Mouse (Mus musculus) lung, postnatal 25 days (tissue): ENCODE measurements at regions not wholly inside any gene's neighbourhood (a gene's known extent, or its start where the extent isn't known, plus 50 kb on each side); places are given as distances from the start of the nearest gene placed in this dataset.
A peak's percentile ranks its signal among the peaks of the same experiment; 100 is the strongest.

Experiments
- DNase-seq: peaks from one replicate; pipeline ENCODE4 v3.0.0; 2022; ENCODE audit warnings: low spot score

DNA sequence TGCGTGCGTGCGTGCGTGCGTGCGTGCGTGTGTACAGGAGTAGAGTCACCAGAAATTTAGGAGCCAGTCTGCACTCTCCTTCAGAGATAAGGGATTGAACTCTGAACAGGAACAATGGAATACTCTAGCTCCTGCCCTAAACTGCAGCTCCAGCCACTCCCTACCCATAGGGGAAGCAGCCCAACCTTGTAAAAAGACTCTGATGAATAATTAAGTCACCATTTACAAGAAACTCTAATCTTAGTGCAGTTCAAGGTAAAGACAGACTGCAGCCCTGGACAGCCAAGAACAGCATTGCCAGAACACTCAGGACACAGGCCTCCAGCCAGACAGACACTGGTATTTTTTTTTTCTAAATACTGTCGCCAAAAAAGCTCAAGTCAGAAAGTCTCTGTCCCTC, 198.9 kb upstream of the Trib2 start:
- no peak for DNase-seq

DNA sequence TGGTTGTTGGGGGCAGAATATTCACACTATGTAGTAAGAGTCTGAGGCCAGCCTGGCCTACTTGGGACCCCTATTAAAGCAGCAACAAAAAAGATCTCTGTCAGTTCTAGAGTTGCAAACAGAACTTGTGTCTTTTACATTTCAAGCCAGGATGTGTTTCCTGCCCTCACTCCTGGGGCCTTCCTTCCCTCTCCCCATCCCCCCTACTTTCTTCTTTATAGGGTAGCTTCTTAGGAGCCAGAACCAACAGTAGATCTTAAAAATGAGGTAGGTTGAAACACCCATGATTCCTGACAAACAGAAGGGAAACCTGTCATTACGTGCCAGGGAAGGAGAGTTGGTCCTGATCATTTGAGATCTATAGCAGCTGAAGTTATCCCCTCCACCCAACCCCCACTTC, 198.0 kb upstream of the Trib2 start:
- DNase-seq, result no peak

DNA sequence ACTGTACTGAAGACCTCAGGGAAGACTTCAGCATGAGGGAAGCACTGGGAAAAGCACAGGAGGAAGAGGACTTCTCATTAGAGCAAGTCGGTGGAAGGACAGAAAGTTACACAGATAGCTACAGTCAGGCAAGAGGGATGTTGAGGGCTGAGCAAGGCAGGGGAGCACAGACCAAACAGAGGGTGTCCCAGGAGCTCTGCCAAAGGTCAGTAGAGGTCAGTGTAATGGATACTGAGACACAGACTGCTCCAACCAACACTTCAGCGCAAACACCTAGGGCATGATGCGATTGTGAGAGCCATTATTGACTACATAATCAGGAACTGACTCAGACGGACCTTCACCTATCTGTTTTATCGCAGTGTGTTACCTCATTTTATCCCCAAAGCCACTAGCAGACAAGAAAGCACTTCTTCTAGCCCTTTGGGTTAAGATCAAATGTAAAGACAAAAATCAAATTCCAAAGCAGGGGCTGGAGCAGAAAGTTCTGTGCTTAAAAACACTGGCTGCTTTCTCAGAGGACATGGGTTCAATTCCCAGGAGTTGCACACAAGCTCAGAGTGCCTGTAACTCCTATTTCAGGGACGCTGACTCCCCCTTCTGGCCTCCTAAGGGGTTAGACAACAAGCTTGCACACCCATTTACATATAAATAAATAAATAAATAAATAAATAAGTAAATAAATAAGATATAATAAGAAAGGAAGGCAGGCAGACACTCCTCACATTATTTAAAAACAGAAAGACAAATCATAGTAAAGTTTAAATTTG, 197.3 kb upstream of the Trib2 start:
- DNase-seq, result no peak

DNA sequence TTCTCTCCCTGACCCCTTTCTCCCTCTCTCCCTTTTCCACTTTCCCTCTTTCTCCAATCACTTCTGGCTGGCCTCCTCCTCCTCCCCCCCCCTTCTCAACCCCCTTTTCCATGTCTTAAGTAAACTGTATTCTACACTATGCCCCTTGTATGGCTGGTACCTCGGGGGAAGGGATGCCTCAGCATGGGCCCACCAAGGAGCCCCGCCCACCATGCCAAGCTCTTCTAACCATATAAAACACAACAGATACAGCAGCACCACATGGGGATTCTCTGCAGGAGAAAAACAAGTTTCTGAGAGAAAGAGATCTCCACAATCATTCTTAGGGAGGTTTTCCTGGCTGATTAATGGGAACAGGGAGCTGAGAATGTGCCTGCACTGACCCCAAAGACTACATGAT, 196.6 kb upstream of the Trib2 start:
- DNase-seq, result no peak

DNA sequence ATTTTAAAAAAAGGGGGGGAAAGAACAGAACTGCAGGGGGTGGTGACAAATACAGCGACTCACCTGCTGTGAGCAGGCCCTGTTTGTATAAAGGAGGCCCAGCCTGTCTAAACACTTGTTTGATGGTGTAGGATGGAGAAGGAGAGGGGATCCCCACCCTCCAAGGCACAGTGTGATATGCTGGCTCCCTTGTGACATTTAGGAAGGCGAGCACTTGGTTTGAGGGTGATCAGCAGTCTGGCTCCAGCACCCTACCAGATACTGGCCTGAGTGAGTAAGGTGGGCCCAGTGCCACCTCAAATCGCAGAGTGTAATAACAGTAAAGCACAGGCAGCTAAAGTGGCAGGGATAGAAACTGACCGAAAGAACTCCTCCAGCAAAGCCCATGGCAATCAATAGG, 195.4 kb upstream of the Trib2 start:
- no peak for DNase-seq

DNA sequence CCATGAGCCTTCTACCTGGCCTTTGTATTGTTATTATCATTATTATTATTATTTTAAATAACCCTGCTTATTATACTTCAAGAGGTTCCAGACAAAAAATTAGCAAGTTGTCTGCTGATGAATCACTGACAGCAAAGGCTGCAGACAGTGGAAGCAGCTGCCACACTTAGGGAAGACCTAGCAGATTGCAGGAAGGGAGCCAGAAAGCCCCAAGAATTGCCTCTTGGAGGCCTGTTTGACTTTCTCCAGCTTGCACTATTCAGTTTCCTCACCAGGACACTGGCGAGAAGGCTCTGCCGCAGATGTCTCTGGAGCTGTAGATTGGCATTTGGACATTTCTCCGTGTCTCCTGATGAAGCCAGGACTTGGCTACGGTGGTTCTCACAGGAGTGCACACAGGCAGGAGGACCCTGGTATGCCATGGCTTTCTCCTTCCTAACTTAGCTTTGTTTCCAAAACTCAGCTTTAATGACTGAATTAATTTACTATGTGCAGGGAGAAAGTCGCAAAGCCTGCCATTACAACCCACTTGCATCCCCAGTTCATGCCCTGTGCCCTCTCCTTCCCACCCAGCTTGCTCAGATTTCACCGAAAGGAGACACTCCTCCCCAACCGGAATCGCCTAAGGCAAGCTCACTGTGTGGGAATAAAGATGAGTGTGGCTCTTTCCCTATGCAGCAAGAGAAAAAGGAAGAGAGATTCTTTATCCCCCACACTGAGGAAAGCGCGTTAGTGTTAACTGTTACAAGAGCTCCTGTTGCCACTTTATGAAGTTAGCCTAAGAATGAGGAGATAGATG, 193.3 kb upstream of the Trib2 start:
- DNase-seq, result no peak

DNA sequence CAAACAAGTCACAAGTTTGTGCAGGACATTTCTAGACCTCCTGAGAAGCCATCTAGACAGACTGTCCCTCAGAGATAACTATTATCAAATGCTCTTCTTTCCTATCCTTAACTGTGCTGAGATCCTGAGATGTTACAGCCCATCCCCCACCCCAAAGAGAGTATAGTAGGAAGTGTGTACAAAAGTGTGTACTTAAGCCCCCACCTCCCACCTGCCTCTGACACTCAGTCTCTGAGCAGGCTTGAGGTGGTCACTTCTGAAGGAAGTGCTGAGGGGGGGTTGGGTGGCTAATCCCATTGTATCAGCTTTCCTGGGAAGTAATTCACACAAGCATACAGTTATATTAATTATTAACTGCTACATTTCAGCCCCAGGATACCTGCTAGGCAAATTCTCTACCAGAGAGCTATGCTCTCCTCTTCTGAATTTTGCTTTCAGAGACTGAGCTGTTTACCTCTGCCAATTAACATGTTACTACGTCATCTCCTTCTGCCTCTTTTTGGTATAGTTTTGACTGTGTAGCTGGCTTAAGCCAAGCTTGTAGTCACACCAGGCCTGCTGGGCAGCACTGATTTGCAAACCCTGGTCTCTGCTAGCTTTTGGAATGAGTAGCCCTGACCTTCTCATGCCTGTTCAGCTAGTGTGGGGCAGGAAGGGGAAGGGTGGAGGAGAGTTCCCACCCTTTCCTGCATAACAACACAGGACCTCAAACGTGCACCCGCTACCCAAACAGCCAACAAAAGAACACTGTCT, 192.2 kb upstream of the Trib2 start:
- DNase-seq, result peak; percentile 85

DNA sequence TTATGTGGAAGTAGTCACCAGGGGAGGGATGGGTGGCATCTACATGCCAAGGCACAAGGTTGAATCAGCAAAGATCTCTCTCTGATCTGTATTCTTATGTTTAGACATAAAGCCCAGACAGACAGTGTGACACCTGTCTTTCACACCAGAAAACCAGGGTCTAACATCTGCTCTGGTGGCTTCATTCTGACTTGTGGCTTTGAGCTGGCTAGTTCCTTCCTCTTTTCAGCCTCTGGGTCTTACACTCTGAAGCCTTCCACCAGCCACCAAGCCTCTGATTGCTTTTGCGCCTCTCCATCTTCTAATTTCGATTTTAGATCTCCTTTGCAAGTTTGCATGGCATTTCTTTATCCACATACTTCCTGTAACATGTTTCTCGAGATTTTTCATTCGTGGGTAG, 191.5 kb upstream of the Trib2 start:
- DNase-seq, result peak; percentile 45

DNA sequence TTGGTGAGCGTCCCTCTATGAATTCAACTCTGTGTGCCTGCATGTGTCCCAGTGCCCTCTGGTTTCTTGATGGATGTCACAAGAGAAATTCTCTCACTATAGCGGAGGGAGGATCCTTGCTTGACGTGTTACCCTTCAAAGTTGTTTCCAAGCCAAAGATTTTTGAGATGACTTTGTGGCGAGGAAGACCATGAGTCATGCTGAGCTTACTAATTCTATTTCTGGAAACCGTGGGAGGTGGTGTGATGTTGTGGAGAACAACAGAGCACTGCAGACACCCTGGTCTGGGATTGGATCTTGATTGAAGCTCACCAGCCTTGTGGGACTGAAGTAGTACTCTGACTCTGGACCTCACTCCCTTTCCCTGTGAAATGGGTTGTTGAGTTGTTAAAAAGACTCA, 190.0 kb upstream of the Trib2 start:
- DNase-seq, result no peak

DNA sequence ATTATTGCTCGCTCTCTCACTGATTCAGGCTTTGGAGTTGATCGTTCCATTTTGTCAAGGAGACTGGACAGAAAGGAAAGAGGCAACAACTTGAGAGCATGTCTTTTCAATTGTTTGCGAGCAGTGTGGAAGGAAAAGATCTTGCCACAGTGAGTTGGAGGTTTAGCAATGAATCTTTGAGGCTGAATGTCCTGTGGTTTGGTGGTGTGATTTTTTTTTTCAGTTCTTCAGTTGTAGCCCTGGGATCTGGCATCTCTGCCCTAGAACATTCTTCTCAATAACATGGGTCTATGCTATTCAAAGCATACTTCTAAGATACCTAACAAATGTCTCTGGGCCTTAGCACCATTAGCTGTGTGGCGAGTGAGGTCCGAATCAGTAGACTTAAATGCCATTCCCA, 189.6 kb upstream of the Trib2 start:
- DNase-seq, result no peak

DNA sequence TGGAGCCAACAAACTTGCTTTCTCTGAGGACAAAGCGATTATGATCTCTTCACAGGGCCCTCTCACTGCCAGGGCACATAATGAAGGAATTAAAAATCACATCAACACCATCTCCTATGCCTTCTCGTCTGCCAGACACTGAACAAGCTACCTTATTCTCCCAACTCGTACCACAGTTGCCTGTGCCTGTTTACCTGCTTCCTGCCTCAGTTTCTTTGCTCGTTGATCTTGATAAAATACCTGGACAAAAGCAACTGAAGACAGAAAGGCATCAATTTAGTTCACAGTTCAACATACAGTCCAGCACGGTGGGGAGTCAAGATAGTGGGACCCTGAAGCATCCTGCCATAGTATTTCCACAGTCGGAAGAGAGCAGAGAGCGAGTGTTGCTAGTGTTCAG, 185.1 kb upstream of the Trib2 start:
- no peak for DNase-seq

DNA sequence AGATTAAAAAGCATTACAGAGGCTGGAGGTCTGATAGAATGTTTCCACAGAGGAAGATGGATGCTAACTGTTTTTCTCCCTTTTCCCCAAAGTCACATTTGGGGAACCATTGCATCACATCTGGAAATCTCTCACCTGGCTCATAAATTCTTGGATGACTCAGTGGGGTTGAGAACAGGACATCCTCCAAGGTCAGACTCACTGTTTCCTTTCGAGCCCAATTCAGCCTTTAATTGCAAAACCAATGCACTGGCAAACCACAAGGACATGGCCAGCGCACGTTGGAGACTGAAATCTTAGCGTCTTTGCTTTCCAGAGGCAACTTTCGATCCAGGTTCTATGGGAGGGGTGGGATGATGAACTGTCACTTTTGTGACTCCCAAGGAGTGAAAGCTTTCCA, 184.5 kb upstream of the Trib2 start:
- DNase-seq, result no peak

DNA sequence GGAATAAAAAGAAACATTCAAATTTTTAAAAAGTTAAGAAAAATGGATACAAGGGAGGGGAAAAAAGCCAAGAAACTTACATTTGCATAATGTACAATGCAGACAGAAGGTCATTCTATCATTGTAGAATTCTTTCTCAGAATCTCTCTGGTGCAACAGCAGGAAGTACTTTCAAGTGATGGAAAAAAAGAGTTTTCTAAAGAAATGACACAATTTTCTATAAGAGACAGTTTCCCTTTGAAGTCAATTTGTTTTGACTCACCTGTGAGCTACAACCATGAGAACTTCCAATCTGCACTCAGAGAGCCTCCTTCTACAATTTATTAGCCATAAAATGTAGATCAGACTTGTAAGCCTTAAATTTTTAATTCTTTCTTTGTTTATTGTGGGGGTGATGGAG, 181.6 kb upstream of the Trib2 start:
- DNase-seq, result no peak

DNA sequence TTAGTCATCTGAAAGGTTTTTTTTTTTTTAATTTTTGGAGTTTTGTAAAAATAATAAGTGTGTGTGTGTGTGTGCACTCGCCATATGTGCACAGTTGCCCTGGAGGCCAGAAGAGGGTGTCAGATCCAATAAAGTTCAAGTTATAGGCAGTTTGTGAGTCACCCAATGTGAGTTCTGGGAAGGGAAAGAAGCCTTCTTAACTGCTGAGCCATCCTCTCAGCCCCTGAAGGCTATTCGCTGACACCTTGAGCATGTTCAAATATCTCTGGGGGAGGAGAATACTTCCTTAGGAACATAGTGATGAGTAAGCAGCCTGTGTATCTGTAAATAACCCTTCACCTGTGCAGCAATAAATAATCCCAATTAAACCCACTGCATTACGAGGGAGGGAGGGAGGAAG, 177.1 kb upstream of the Trib2 start:
- DNase-seq, result no peak

DNA sequence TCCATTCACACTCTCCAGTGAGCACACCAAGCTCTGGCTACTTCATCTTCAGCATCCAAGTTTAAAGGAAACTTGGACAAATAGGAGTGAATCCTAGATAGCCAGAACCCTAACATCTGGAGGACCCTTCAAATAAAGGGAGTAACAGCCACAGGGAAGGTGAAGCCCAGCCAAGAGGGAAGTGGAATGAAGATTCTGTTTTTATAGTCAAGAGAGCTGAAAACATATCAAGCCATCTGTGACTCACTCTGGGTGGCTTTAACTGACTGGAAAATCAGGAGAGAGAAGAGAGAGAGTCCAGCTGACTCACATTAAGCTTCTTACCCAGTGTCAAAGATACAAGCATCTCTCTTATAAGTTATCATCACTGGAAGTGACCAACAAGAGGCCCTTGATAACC, 169.6 kb upstream of the Trib2 start:
- DNase-seq, result no peak

DNA sequence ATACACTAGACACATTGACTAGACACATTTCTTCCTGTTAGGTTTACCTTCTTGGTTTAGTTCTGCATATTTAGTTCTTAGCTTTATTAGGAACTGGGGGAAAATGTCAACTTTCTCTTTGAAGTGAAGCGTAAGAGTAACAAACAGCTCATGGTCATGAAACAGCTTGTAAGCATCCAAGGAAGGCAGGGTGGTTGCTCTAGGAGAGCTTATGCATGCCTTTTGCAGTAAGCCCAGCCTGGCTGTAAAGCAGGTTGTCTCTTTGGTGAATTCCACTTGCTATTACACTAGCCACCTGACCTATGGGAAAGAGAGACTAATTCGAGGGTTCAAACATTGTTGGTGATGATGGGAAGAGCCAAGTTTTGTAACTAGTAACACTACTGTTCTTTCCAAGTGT, 168.9 kb upstream of the Trib2 start:
- no peak for DNase-seq

DNA sequence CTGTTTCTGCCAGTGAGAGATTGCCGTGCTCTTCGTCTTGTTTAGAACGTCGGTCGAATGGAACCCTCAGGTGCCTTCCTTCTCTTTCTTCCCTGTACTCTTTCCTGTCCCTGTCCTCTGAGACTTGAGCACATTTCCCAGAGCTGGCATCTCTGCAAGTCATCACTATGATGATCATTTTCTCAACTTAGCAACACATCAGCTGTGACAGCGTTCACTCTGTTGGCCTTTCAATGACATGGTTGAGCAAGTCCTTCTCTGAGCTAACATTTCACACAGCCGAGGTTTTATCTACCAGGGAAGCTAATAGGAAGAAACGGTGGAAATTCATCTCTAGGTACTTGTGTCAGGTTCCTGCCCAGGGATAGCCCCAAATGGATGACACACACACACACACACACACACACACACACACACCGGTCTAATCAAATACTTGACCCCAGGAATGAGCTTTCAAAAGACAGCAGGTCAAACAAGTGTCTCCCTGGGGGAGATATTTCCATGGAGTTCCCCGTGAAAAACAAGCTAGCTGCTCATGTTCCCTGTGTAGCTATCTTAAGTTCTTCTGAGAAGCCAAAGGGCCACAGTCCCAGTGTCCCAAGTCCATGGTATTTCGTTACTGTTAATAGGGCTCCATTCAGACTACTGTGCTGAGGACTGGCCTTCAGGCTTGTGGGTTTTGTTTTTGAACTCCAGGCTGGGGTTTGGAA, 167.0 kb upstream of the Trib2 start:
- no peak for DNase-seq

DNA sequence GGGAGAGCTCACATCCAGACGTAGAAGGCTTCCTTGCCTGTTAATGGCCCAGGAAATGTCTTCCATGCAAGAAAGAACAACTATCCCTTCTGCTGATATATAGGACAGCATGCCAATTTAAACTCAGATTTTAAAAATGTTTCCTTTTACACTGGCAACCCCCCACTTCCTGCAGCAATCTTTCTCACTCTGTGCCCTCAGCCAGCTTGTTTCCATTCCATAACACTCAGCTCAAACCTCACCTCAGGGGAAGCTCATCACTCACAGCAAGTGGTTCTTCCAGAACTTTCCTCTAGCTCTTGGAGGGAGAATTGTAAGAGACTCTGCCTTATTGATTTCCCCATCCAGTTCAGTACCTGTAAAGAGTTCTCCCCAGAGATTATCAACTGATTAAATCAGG, 165.0 kb upstream of the Trib2 start:
- DNase-seq, result no peak

DNA sequence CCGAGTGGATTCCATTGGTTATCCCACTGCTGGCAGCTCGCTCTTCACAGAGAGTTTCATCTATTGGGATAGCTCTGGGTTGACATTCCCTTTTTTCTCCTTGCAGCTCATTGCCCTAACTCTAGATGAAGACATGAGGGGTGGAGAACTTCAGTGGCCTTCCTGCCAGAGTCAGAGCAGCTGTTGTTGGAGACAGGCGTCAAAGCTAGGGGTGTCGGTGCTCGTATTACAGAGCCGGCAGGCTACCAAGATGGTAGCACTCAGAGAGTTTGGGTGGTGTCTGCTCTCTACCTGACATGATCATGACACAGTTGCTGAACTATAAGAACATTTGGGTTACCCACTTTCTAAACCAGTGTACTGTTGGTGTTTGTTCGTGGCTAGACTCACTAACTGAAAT, 162.5 kb upstream of the Trib2 start:
- DNase-seq, result no peak

DNA sequence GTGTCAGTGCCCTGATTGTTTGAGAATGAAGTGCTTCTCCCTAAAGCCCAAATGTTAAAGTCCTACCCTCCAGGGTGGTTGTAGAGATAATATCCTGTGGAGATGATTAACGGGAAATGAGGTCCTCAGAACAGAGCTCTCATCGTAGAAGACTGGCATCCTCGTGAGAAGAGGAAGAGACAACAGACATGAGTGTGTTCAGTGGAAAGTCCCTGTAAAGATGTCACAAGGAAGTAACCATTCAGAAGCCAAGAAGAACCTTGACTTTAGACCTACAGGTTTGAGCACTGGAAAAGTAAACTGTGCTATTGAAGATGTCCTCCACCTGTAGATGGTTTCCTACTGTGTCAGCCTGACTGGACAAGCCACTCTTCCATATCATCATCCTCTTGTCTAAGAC, 155.1 kb upstream of the Trib2 start:
- DNase-seq, result no peak

DNA sequence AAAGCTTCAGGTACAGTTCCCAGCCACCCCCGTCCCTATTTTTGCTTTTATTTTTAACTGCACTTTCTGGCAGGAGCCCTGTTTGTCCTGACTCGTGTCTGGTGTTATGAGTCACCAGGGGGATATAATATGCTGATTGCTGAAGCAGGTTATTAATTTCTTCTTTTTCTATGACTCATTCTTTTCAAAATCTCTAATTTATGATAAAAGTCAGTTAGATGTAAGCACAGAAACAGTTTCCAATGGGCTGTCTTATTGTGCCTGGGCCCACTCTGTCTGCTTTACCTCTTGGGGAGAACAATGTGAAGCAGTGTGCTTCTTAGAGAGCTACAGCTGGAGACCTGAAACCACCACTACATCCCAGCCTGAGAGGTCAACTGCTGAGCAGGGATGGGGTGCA, 153.5 kb upstream of the Trib2 start:
- no peak for DNase-seq

DNA sequence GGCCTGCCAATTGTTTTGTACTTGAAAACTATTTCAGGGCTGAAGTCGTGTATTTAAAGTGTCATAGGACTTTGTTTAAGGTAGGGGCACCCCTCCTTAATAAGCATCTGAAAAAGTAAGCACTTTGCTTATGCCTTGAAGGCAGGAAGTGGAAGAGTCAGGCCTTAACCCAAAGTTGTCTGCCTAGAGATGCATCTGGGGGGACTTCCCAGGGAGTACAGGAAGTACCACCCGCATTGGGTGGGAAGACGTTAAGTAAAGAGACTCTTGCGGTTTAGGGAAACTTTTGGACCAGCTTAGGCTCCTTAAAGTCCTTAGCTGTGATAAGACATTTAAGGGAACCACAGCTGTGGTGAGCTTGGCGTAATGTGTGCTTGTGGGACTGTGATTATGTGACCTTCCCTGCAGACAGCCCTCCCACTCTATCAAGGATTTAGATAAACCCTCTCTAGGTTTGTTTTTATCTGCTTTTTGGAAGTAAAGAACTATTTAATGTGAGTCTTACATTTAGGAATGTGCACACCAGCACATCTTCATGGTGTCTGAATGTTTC, 150.9 kb upstream of the Trib2 start:
- DNase-seq, result no peak
